Mouse (Mus musculus) kidney, adult 9 months (tissue): ENCODE data around the gene Samhd1.

Source experiments
- DNase-seq: peaks from one replicate; pipeline ENCODE4 v3.0.0; 2022

The Samhd1 gene

GRCm38 (mm10) chr2:157048395-157049181 lies 86.5 kb downstream of the Samhd1 start:
- no peak for DNase-seq
